26 mouse cellular contexts compared by ENCODE assay signal in the genomic region with DNA sequence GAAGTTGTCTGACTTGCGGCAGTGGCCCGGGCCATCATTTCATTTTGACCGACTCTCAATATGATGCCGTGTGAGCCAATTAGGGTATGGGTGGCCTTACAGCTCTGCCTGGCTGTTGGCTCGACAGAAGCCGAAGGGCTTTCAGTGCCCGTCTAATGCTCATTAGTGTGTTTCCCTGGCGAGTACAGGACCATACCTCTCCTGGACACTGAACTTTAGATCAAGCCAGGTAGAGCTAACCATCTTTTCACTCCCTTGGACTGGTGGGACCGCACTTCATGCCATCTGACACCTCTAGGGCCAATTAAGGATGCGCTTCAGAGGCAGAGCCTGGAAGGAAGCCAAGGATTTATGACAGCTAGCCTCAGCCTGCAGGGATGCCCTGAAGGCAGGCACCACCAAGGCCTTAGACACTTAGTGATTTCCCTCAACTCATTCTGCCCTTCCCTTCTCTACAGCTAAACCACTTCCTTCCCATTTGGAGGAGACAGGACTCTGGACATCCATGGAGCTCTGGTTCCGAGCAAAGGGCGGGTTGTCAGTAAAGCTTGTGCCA. TPM values are rescaled to one million over a fixed set of nuclear protein-coding genes. Genes with fewer than 3 reads are reported as not detected.
DNase-seq lines count a peak whose midpoint lies in the region; ATAC-seq and TF ChIP-seq lines count a peak whose summit lies in the region.
"Had no signal": no experiment of that assay in that cellular context is flagged by ENCODE, and none has a peak within 500 bp of the region (broad histone marks: within the 10 kb centered on the region; RNA-seq: fewer than 3 reads in every experiment).

No protein-coding gene starts in this region.

- WGBS in embryonic facial prominence, embryonic 15.5 days = 77% methylated on average over 12 of the region's 12 CpGs
- WGBS in embryonic facial prominence, embryonic 10.5 days = 85% methylated on average over 12 of the region's 12 CpGs
- WGBS in hindbrain, embryonic 15.5 days = 67% methylated on average over 12 of the region's 12 CpGs
- 79% methylated on average over 12 of the region's 12 CpGs for WGBS in hindbrain, embryonic 12.5 days

- no peaks in the 10 kb centered on the region for H3K9me3 ChIP-seq in embryonic facial prominence, embryonic 15.5 days (replicated peaks)
- H3K9me3 ChIP-seq in embryonic facial prominence, embryonic 10.5 days = no peaks in the 10 kb centered on the region
- H3K9me3 ChIP-seq in hindbrain, embryonic 15.5 days = no peaks in the 10 kb centered on the region
- H3K9me3 ChIP-seq in hindbrain, embryonic 12.5 days (replicated peaks) = no peaks in the 10 kb centered on the region
- H3K9me3 ChIP-seq: embryonic facial prominence, embryonic 12.5 days; limb, embryonic 15.5 days; liver, embryonic 15.5 days; neural tube, embryonic 12.5 days; stomach, embryonic 15.5 days had no signal

- TF ChIP-seq POLR2A in testis, adult 2 months (IDR thresholded peaks at IDR 0.05; ENCODE audit: control insufficient read depth, low read depth, low read length) = no peak

- H3K36me3 ChIP-seq in embryonic facial prominence, embryonic 15.5 days = peaks cover 9% of the 10 kb centered on the region; the same call in 1 of the 2 replicates
- H3K36me3 ChIP-seq in embryonic facial prominence, embryonic 10.5 days (replicated peaks) = peaks cover 11% of the 10 kb centered on the region; the same call in 1 of the 2 replicates
- H3K36me3 ChIP-seq in hindbrain, embryonic 15.5 days = peaks cover 28% of the 10 kb centered on the region
- peaks cover 15% of the 10 kb centered on the region for H3K36me3 ChIP-seq in hindbrain, embryonic 12.5 days
- no peaks in the 10 kb centered on the region for H3K36me3 ChIP-seq in testis, adult 2 months (ENCODE audit: control insufficient read depth, insufficient read depth, low read length)
- H3K36me3 ChIP-seq: embryonic facial prominence, embryonic 12.5 days; G1E; liver, embryonic 15.5 days; stomach, embryonic 15.5 days had no signal

- no peak for DNase-seq in embryonic facial prominence, embryonic 10.5 days (ENCODE audit: low spot score)
- no peak for DNase-seq in testis, postnatal 10 days (ENCODE audit: low spot score)
- DNase-seq in ovary, postnatal 14 days (ENCODE audit: low spot score) = no peak
- DNase-seq: adrenal gland, postnatal 25 days; cerebellum, adult 11-12 months; gastrocnemius, postnatal 25 days; heart, adult 2 months; heart, postnatal 4 days; kidney, adult 18-20 months; kidney, postnatal 10 days; right cerebral cortex, postnatal 14 days had no signal

- H3K27me3 ChIP-seq in embryonic facial prominence, embryonic 15.5 days = no peaks in the 10 kb centered on the region
- no peaks in the 10 kb centered on the region for H3K27me3 ChIP-seq in embryonic facial prominence, embryonic 10.5 days (replicated peaks; ENCODE audit: low read depth, poor library complexity, severe bottlenecking)
- H3K27me3 ChIP-seq in hindbrain, embryonic 15.5 days = no peaks in the 10 kb centered on the region
- no peaks in the 10 kb centered on the region for H3K27me3 ChIP-seq in hindbrain, embryonic 12.5 days
- H3K27me3 ChIP-seq in testis, adult 2 months (ENCODE audit: control insufficient read depth, insufficient read depth, low read length) = no peaks in the 10 kb centered on the region; the same call in 1 of the 2 replicates
- H3K27me3 ChIP-seq: embryonic facial prominence, embryonic 12.5 days; limb, embryonic 15.5 days; liver, embryonic 15.5 days; neural tube, embryonic 12.5 days; stomach, embryonic 15.5 days had no signal

- H3K4me2 ChIP-seq in embryonic facial prominence, embryonic 15.5 days (replicated peaks) = no peak overlapping the region
- H3K4me2 ChIP-seq in hindbrain, embryonic 15.5 days = no peak overlapping the region
- no peak overlapping the region for H3K4me2 ChIP-seq in hindbrain, embryonic 12.5 days (replicated peaks)
- H3K4me2 ChIP-seq: embryonic facial prominence, embryonic 12.5 days; limb, embryonic 15.5 days; liver, embryonic 15.5 days; neural tube, embryonic 12.5 days; stomach, embryonic 15.5 days had no signal

- no peak for TF ChIP-seq CTCF in testis, adult 2 months (IDR thresholded peaks at IDR 0.05; ENCODE audit: control insufficient read depth, insufficient read depth, insufficient replicate concordance, low read depth, low read length)

- no peaks in the 10 kb centered on the region for H3K4me1 ChIP-seq in embryonic facial prominence, embryonic 15.5 days
- H3K4me1 ChIP-seq in embryonic facial prominence, embryonic 10.5 days = peaks cover 18% of the 10 kb centered on the region
- H3K4me1 ChIP-seq in hindbrain, embryonic 15.5 days (replicated peaks) = no peaks in the 10 kb centered on the region
- H3K4me1 ChIP-seq in hindbrain, embryonic 12.5 days = 0 out of 2 replicates have a peak, but pooled peaks cover 5% of the 10 kb centered on the region
- peaks cover 7% of the 10 kb centered on the region for H3K4me1 ChIP-seq in testis, adult 2 months (ENCODE audit: control insufficient read depth, insufficient read depth, low read length)
- H3K4me1 ChIP-seq: limb, embryonic 15.5 days; liver, embryonic 15.5 days had no signal

- H3K27ac ChIP-seq in embryonic facial prominence, embryonic 15.5 days (replicated peaks) = no peak overlapping the region
- H3K27ac ChIP-seq in embryonic facial prominence, embryonic 10.5 days (replicated peaks) = no peak overlapping the region
- H3K27ac ChIP-seq in hindbrain, embryonic 15.5 days (replicated peaks) = no peak overlapping the region
- H3K27ac ChIP-seq in hindbrain, embryonic 12.5 days = no peak overlapping the region
- H3K27ac ChIP-seq in testis, adult 2 months (ENCODE audit: control insufficient read depth, insufficient read depth, low read depth, low read length) = no peak overlapping the region
- H3K27ac ChIP-seq: embryonic facial prominence, embryonic 12.5 days; heart, adult 2 months; limb, embryonic 15.5 days; liver, embryonic 15.5 days; macrophage; neural tube, embryonic 12.5 days; stomach, embryonic 15.5 days had no signal

- no peak overlapping the region for H3K4me3 ChIP-seq in embryonic facial prominence, embryonic 15.5 days (replicated peaks)
- no peak overlapping the region for H3K4me3 ChIP-seq in embryonic facial prominence, embryonic 10.5 days
- no peak overlapping the region for H3K4me3 ChIP-seq in hindbrain, embryonic 15.5 days
- H3K4me3 ChIP-seq in hindbrain, embryonic 12.5 days = no peak overlapping the region
- H3K4me3 ChIP-seq in testis, adult 2 months (ENCODE audit: control insufficient read depth, low read depth, low read length) = peak overlapping the region; percentile 88
- H3K4me3 ChIP-seq: embryonic facial prominence, embryonic 12.5 days; heart, adult 2 months; limb, embryonic 15.5 days; liver, embryonic 15.5 days; neural tube, embryonic 12.5 days; stomach, embryonic 15.5 days had no signal

- no peak overlapping the region for H3K9ac ChIP-seq in embryonic facial prominence, embryonic 15.5 days
- no peak overlapping the region for H3K9ac ChIP-seq in hindbrain, embryonic 15.5 days
- no peak overlapping the region for H3K9ac ChIP-seq in hindbrain, embryonic 12.5 days
- H3K9ac ChIP-seq: embryonic facial prominence, embryonic 12.5 days; limb, embryonic 15.5 days; liver, embryonic 15.5 days; neural tube, embryonic 12.5 days; stomach, embryonic 15.5 days had no signal

- 0 out of 2 replicates have a peak, but pooled peaks have one; percentile 29 for ATAC-seq in embryonic facial prominence, embryonic 15.5 days (ENCODE audit: insufficient number of reproducible peaks, low FRiP score, low TSS enrichment, low read depth)
- peak; percentile 32; the same call in 1 of the 2 replicates for ATAC-seq in hindbrain, embryonic 15.5 days (ENCODE audit: low FRiP score, low read depth)
- no peak for ATAC-seq in hindbrain, embryonic 12.5 days (ENCODE audit: low FRiP score)
- ATAC-seq in inflammation-experienced regulatory T-cells, adult 6 months = no peak

RNA-seq across cellular contexts. Expression of gene 1700019N19Rik, which starts 0.9 kb away (rescaled TPM):
- polyA plus RNA-seq in embryonic facial prominence, embryonic 15.5 days (2015; fragmentation: Nextera tagmentation; extraction: Ambion mirVana) = not detected in 2 replicates
- polyA plus RNA-seq in embryonic facial prominence, embryonic 10.5 days (2016; fragmentation: Nextera tagmentation; extraction: Ambion mirVana) = 0.20 TPM in 1 of 2 replicates, not detected in the other
- polyA plus RNA-seq in hindbrain, embryonic 15.5 days (2015; fragmentation: Nextera tagmentation; extraction: Ambion mirVana) = not detected in 2 replicates
- not detected in 2 replicates for polyA plus RNA-seq in hindbrain, embryonic 12.5 days (2016; fragmentation: Nextera tagmentation; extraction: Ambion mirVana)
- 595 and 599 TPM in 2 replicates for polyA plus RNA-seq in testis, adult 2 months (2012; rRNA removed)
- not detected for polyA plus RNA-seq in inflammation-experienced regulatory T-cells, adult 6 months (2017; shearing (Covaris generic))
- polyA plus RNA-seq: G1E; heart, embryonic 14.5 days; limb, embryonic 15.5 days; liver, embryonic 15.5 days; lung, embryonic 16.5 days; macrophage; neural tube, embryonic 12.5 days; thymus, postnatal 0 days had no signal

RNA-seq across cellular contexts. Expression of gene Pnliprp2, which starts 35.7 kb away (rescaled TPM):
- 0.11 TPM in 2 replicates for polyA plus RNA-seq in embryonic facial prominence, embryonic 15.5 days (2015; fragmentation: Nextera tagmentation; extraction: Ambion mirVana)
- 0.09 TPM in 1 of 2 replicates, not detected in the other for polyA plus RNA-seq in embryonic facial prominence, embryonic 10.5 days (2016; fragmentation: Nextera tagmentation; extraction: Ambion mirVana)
- 0.10 TPM in 1 of 2 replicates, not detected in the other for polyA plus RNA-seq in hindbrain, embryonic 15.5 days (2015; fragmentation: Nextera tagmentation; extraction: Ambion mirVana)
- polyA plus RNA-seq in hindbrain, embryonic 12.5 days (2016; fragmentation: Nextera tagmentation; extraction: Ambion mirVana) = not detected in 2 replicates
- 0.14 and 0.32 TPM in 2 replicates for polyA plus RNA-seq in testis, adult 2 months (2012; rRNA removed)
- polyA plus RNA-seq in inflammation-experienced regulatory T-cells, adult 6 months (2017; shearing (Covaris generic)) = not detected
- polyA plus RNA-seq: embryonic facial prominence, embryonic 12.5 days; G1E; heart, adult 2 months; heart, embryonic 14.5 days; macrophage; neural tube, embryonic 12.5 days had no signal

Comparison
In these comparisons a context has a peak if more than half of its experiments do, and no peak if none do; other contexts are left out.
1. ATAC-seq: peak in embryonic facial prominence, embryonic 15.5 days (single experiment) and hindbrain, embryonic 15.5 days (single experiment); none in hindbrain, embryonic 12.5 days (single experiment) and inflammation-experienced regulatory T-cells, adult 6 months (single experiment).
2. RNA of gene 1700019N19Rik, which starts 0.9 kb away (polyA plus RNA-seq): 595 to 599 TPM in testis, adult 2 months; 0.20 TPM in embryonic facial prominence, embryonic 10.5 days, not detected in hindbrain, embryonic 15.5 days, not detected in embryonic facial prominence, embryonic 15.5 days, not detected in hindbrain, embryonic 12.5 days and not detected in inflammation-experienced regulatory T-cells, adult 6 months; every median in the first group is over 100 times any median in the second.